Mouse (Mus musculus) hindbrain, embryonic 14.5 days (tissue): ENCODE data around the gene Tet1. TPM values are rescaled to one million over a fixed set of nuclear protein-coding genes. Genes with fewer than 3 reads are reported as not detected.

Experiments
- ATAC-seq: fragments of 200-750 bp; cut with Nextera tagmentation; 2 replicates; pipeline ENCODE4 v1.8.0; 2017; ENCODE audit warnings: moderate number of reproducible peaks, mild to moderate bottlenecking, moderate TSS enrichment, moderate library complexity; ENCODE audit not compliant: low FRiP score
- DNase-seq: peaks from one replicate; pipeline ENCODE4 v3.0.0-alpha.2; 2015; ENCODE audit warnings: low spot score
- H3K27ac ChIP-seq: fragments of 300-500 bp; sonication (generic); 2 replicates; pipeline ENCODE4 v1.5.1; 2014; ENCODE audit warnings: mild to moderate bottlenecking, moderate library complexity
- H3K27me3 ChIP-seq: fragments of 300-500 bp; sonication (generic); 2 replicates; pipeline ENCODE4 v1.6.1; 2014; ENCODE audit warnings: mild to moderate bottlenecking, low read length, mixed read lengths; ENCODE audit not compliant: control insufficient read depth, insufficient read depth
- H3K36me3 ChIP-seq: fragments of 300-500 bp; sonication (generic); replicated peaks from 2 replicates; pipeline ENCODE4 v1.6.1; 2014; ENCODE audit not compliant: control insufficient read depth, insufficient read depth
- H3K4me1 ChIP-seq: fragments of 300-500 bp; sonication (generic); replicated peaks from 2 replicates; pipeline ENCODE4 v1.6.1; 2014; ENCODE audit warnings: antibody characterized with exemption, low read length, mixed read lengths; ENCODE audit not compliant: control insufficient read depth, insufficient read depth
- H3K4me2 ChIP-seq: fragments of 300-500 bp; sonication (generic); replicated peaks from 2 replicates; pipeline ENCODE4 v1.6.1; 2014; ENCODE audit warnings: mild to moderate bottlenecking, moderate library complexity
- H3K4me3 ChIP-seq: fragments of 300-500 bp; sonication (generic); replicated peaks from 2 replicates; pipeline ENCODE4 v1.5.1; 2014; ENCODE audit warnings: mild to moderate bottlenecking, low read length
- H3K9ac ChIP-seq: fragments of 300-500 bp; sonication (generic); 2 replicates; pipeline ENCODE4 v1.6.1; 2014
- H3K9me3 ChIP-seq: fragments of 300-500 bp; sonication (generic); 2 replicates; pipeline ENCODE4 v1.6.1; 2016; ENCODE audit warnings: low read length; ENCODE audit not compliant: control insufficient read depth
- WGBS: fragments of 180-500 bp; shearing (Covaris S2); extraction: QIAGEN DNeasy Blood & Tissue Kit; methylation state at CpG from one replicate; pipeline ENCODE4 v1.1.7; 2014; 5-methylcytosine and 5-hydroxymethylcytosine counted together
- polyA plus RNA-seq: library from polyadenylated mRNA; unstranded; fragments of >200 nt; fragmentation: Nextera tagmentation; extraction: Ambion mirVana; gene quantifications from 2 replicates; pipeline ENCODE4 v1.2.1, GENCODE M21; 2014

Gene Tet1
- polyA plus RNA-seq, 1 experiment from 2014 or later = 44.1 TPM

DNA sequence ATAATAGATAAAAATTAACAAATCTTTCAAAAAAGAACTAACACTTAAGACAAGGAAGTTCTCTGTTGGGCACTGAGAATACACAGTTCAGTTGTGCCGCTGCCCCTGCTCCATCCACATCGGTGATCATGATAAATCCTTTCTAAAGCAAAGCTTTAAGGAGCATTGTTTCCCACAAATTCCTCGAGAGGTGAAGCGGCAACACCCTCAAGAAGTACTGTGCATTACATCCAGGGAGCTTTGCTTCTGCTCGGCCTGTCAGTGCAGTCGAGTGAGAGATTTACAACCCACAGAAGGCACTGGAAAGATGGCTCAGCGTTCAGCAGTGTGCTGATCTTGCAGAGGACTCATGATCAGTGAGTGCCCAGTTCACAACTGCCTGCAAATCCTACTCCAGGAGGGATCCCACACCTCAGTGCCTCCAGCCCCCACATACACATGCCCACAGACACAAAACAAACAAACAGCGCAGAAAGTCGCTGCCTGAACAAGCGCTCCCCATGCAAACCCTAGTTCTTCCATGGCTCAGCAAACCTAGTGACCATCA is 66.8 kb downstream of the Tet1 start:
- Histone ChIP-seq H3K4me3 (no peak overlapping the region), H3K4me2 (no peak overlapping the region), H3K9ac (no peak overlapping the region), H3K4me1 (no peaks in the 10 kb centered on the region), H3K27me3 (no peaks in the 10 kb centered on the region), H3K27ac (no peak overlapping the region), H3K36me3 (peaks cover 31% of the 10 kb centered on the region), H3K9me3 (no peaks in the 10 kb centered on the region)
- DNase-seq (no peak), ATAC-seq (no peak)
- 70% methylated on average over 10 of the region's 10 CpGs for WGBS

DNA sequence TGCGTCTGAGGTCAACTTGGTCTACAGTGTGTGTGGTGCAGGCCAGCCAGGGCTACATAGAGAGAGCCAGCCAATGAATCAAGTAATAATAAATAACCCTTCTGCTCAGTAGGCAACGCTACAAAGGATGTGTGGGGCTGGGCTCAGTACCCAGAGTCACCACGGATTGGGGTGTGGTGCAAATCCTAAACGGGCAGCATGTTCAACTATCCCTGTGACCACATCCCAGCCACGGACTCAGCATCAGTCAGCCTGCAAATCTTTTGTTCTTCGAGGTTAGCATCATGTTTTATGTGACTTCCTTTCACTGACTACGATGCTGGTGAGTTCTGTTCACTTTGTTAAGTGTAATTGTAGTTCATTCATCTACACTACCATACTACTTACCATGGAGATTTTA is 68.1 kb downstream of the Tet1 start:
- ATAC-seq = no peak
- no peak for DNase-seq
- Histone ChIP-seq H3K27me3 (no peaks in the 10 kb centered on the region), H3K27ac (no peak overlapping the region), H3K4me2 (no peak overlapping the region), H3K9me3 (no peaks in the 10 kb centered on the region), H3K4me3 (no peak overlapping the region), H3K9ac (no peak overlapping the region), H3K4me1 (no peaks in the 10 kb centered on the region), H3K36me3 (peaks cover 34% of the 10 kb centered on the region)
- 93% methylated on average over 7 of the region's 7 CpGs for WGBS

DNA sequence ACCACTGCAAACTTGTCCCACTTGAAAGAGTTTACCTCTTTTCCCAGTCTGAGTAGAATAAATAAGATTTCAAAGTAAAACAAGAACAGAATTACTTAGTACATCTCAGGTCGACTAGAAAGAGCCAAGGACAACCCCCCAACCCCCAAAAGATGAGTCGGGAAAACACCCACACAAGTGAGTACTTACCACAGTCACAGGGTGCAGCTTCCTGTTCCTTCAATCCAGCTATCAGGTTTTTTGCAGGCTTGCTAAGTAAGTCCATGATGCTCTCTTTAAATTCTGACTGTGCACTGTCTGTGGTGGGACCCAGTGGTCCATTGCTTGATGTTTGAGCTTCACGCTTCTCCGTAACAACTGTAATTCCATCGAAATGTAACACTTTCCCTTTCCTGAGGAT is 70.8 kb downstream of the Tet1 start:
- H3K27me3 ChIP-seq = no peaks in the 10 kb centered on the region
- ATAC-seq (no peak), DNase-seq (no peak)
- no peak overlapping the region for H3K27ac ChIP-seq
- peaks cover 43% of the 10 kb centered on the region for H3K36me3 ChIP-seq
- no peak overlapping the region for H3K4me3 ChIP-seq
- H3K4me1 ChIP-seq = no peaks in the 10 kb centered on the region
- no peaks in the 10 kb centered on the region for H3K9me3 ChIP-seq
- no peak overlapping the region for H3K9ac ChIP-seq
- WGBS = 90% methylated on average over 5 of the region's 5 CpGs
- H3K4me2 ChIP-seq = no peak overlapping the region

DNA sequence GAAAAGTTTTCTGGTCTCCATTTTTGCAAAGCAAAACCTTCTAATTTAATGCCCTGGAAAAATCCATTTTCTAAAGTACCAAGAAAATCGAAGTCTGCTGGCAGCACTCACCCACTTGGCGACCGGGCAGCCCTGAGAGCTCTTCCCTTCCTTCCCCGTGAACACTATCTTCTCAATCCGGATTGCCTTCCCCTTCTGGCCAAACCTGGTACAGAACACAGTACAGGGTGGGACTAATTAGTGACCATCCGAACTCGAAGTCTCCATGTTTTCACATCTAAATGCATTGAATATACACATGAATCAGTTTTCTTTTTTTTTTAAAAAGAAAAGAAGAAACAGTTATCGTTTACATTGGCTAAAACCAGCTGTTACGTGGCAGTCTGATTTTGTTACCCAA is 76.0 kb downstream of the Tet1 start:
- H3K4me2 ChIP-seq = no peak overlapping the region
- no peaks in the 10 kb centered on the region for H3K9me3 ChIP-seq
- WGBS = 86% methylated on average over 9 of the region's 9 CpGs
- H3K9ac ChIP-seq = no peak overlapping the region
- no peaks in the 10 kb centered on the region for H3K27me3 ChIP-seq
- H3K27ac ChIP-seq = no peak overlapping the region
- DNase-seq = no peak
- ATAC-seq = no peak
- H3K4me1 ChIP-seq = no peaks in the 10 kb centered on the region
- H3K36me3 ChIP-seq = peaks cover 55% of the 10 kb centered on the region
- H3K4me3 ChIP-seq = no peak overlapping the region

DNA sequence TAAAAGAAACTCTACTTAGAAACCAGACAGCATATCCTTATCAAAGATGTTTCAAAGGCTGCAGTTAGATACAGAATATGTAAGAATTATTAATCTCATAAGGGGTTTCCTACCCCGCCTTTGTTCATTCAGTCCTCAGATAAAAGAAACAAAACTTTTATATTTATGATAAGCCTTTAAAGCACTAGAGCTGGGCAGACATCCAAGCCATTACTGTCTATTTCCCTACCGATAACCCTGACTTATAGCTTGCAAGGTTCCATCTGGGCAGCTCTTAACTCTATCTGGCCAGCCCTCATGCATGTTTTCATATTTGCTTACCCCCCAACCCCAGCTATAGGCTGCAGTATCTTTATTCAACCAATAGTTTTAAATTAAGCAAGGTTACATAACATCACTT is 77.2 kb downstream of the Tet1 start:
- Histone ChIP-seq H3K4me2 (no peak overlapping the region), H3K9ac (no peak overlapping the region), H3K4me3 (no peak overlapping the region), H3K4me1 (no peaks in the 10 kb centered on the region), H3K27ac (no peak overlapping the region), H3K36me3 (peaks cover 54% of the 10 kb centered on the region), H3K27me3 (no peaks in the 10 kb centered on the region), H3K9me3 (no peaks in the 10 kb centered on the region)
- 91% methylated on average over 2 of the region's 2 CpGs for WGBS
- ATAC-seq (no peak), DNase-seq (no peak)

DNA sequence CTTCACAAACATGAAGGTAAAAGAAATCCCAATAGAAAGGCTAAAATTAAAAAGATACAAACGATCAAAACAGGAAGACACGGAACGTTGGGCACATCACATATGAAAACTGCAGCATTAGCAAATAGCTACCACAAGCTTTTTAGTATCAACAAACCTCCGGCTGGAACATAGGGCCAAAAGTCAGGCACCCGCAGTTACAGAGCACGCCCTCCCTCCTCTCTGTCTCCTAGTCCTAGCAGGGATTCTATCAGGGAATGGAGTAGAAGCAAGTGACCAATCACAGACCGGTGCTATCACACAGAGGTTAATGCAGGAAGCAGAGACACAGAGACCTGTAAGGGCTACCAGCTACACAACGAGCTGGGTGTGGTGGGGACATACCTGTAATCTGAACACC is 84.3 kb downstream of the Tet1 start:
- DNase-seq = no peak

DNA sequence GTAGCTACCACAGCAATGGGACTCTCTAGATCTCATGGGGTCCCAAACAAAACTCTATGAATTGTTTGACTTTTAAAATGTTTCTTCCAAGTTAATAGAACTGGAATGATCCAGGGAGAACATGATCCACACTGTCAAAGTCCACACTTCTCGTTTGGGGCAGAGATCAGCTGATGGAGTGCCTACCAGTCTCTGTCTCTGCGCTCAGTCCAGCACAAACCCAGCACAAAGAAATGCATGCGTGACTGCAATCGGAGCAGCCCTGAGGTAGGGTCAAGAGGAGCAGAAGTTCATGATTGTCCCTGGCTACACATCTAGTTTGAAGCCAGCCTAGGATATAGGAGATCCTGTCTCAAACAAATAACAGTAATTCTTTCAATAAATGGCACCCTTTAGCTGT is 85.4 kb downstream of the Tet1 start:
- Histone ChIP-seq H3K4me3 (no peak overlapping the region), H3K4me2 (no peak overlapping the region), H3K9ac (no peak overlapping the region), H3K9me3 (no peaks in the 10 kb centered on the region), H3K4me1 (no peaks in the 10 kb centered on the region), H3K27ac (no peak overlapping the region), H3K27me3 (no peaks in the 10 kb centered on the region), H3K36me3 (peaks cover 61% of the 10 kb centered on the region)
- ATAC-seq (no peak), DNase-seq (no peak)
- 78% methylated on average over 4 of the region's 4 CpGs for WGBS

More for the DNA sequence above, 84.3 kb downstream of the Tet1 start:
- H3K9me3 ChIP-seq = no peaks in the 10 kb centered on the region
- H3K9ac ChIP-seq = no peak overlapping the region
- no peak overlapping the region for H3K4me3 ChIP-seq
- H3K27me3 ChIP-seq = no peaks in the 10 kb centered on the region
- WGBS = 86% methylated on average over 8 of the region's 8 CpGs
- peaks cover 58% of the 10 kb centered on the region for H3K36me3 ChIP-seq
- ATAC-seq = no peak
- H3K27ac ChIP-seq = no peak overlapping the region
- H3K4me2 ChIP-seq = no peak overlapping the region
- no peaks in the 10 kb centered on the region for H3K4me1 ChIP-seq

DNA sequence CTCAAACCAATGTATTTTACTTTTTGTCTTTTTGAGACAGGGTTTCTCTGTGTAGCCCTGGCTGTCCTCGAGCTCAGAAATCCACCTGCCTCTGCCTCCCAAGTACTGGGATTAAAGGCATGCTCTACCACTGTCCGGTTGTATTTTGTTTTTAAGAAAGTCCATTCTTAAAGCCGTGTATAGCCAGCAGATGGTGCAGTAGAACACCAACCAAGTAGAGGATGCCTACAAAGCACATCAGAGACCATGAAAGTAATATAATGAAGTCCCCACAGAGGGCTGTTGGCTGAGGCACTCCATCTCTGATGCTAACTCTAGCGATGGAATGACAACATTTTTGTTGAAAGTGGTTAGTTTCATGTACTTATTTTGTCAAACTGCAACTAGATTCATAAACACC is 98.8 kb downstream of the Tet1 start:
- Histone ChIP-seq H3K4me2 (no peak overlapping the region), H3K27ac (no peak overlapping the region), H3K4me3 (no peak overlapping the region), H3K4me1 (no peaks in the 10 kb centered on the region), H3K9me3 (no peaks in the 10 kb centered on the region), H3K9ac (no peak overlapping the region), H3K27me3 (no peaks in the 10 kb centered on the region), H3K36me3 (peaks cover 73% of the 10 kb centered on the region)
- 83% methylated on average over 4 of the region's 4 CpGs for WGBS
- DNase-seq = no peak
- no peak for ATAC-seq

DNA sequence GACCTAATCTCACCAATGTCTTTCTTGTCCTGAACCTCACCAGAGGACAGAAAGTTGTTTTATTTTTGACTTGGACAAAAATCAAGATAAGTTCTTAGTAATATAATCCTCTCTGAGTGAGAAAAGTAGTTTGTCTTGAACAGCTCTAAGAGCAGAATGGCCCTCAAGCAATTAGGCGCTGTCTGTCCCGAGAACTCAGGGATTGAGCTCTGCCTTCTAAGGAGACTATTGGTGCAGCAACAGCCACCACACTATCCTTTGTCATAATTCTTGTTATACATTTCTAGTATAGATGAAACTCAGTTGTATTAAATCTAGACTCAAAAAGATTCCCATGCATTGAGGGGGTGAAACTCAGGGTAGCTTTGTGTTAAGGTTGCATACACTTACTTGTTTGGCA is 100.0 kb downstream of the Tet1 start:
- no peaks in the 10 kb centered on the region for H3K9me3 ChIP-seq
- 100% methylated on average over 2 of the region's 2 CpGs for WGBS
- peaks cover 60% of the 10 kb centered on the region for H3K36me3 ChIP-seq
- ATAC-seq (no peak), DNase-seq (no peak)
- H3K4me2 ChIP-seq = no peak overlapping the region
- no peak overlapping the region for H3K4me3 ChIP-seq
- no peak overlapping the region for H3K9ac ChIP-seq
- no peaks in the 10 kb centered on the region for H3K27me3 ChIP-seq
- no peaks in the 10 kb centered on the region for H3K4me1 ChIP-seq
- H3K27ac ChIP-seq = no peak overlapping the region

DNA sequence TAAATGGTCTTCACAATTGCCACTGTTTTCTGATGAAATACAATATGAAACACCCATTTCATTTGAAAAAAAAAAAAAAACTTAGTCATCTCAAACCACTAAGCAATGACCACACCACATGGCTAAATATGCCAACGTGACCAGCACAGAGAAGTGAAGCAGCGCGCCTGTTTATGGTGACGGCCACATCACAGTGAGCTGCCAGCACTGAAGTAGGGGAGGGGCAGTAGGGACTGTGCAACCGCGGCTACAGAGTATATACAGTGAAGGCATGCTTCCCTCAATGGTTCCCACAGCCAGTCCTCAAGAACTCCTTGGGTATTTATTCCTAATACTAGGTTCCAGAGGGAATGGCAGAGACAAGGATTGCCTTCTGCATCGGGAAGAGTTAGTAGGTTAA is 100.5 kb downstream of the Tet1 start:
- Histone ChIP-seq H3K9ac (no peak overlapping the region), H3K4me1 (no peaks in the 10 kb centered on the region), H3K4me3 (no peak overlapping the region), H3K4me2 (no peak overlapping the region), H3K27me3 (no peaks in the 10 kb centered on the region), H3K27ac (no peak overlapping the region), H3K9me3 (no peaks in the 10 kb centered on the region), H3K36me3 (peaks cover 56% of the 10 kb centered on the region)
- ATAC-seq (no peak), DNase-seq (no peak)
- WGBS = 93% methylated on average over 7 of the region's 7 CpGs
